Mouse (Mus musculus) liver, postnatal 0 days (tissue): ENCODE data around the gene Nt5e.

Experiments
- CTCF ChIP-seq: sonication (generic); IDR thresholded peaks from 2 replicates; pipeline ENCODE4 v1.5.1; 2016; ENCODE audit warnings: antibody characterized with exemption, low read depth
- EP300 ChIP-seq: IDR thresholded peaks from 2 replicates; pipeline ENCODE4 v1.6.1; 2016; ENCODE audit warnings: antibody characterized with exemption, low read depth, mild to moderate bottlenecking

DNA sequence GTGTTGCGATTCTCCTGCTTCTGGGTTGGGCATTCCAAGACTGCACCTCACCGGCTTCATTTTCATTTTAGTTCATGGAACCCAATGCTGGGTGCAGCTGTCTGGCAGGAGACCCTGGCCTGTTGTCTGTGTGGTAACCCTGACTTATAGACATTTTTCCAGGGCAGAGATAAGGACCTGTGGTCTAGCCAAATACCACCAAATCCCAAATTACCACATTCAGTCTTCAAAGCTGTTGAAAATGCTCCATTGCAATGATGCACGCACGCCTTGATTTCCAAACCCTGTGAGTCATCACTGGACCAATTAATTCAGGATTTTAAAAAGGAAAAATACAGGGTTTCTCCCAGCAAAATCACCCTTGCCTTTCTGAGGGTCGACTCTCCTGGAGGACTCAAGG, 41.5 kb downstream of the Nt5e start:
- TF ChIP-seq EP300 (no peak), CTCF (no peak)
